Mouse (Mus musculus) heart, adult 2 months (tissue): Measurements from ENCODE around the gene Atp4b.

Experiments
- CTCF ChIP-seq: fragments of 200-600 bp; IDR thresholded peaks from 2 replicates; pipeline ENCODE4 v1.8.1; 2022; ENCODE audit warnings: antibody characterized with exemption, mild to moderate bottlenecking, moderate library complexity
- EP300 ChIP-seq: fragments of 200-500 bp; IDR thresholded peaks from 2 replicates; pipeline ENCODE4 v1.6.1; 2011; ENCODE audit warnings: low read depth, low read length, control low read depth; ENCODE audit not compliant: insufficient read depth
- POLR2A ChIP-seq: fragments of 200-500 bp; IDR thresholded peaks from 2 replicates; pipeline ENCODE4 v1.6.1; 2011; ENCODE audit warnings: mild to moderate bottlenecking, low read depth, low read length, control low read depth; ENCODE audit not compliant: insufficient read depth

DNA sequence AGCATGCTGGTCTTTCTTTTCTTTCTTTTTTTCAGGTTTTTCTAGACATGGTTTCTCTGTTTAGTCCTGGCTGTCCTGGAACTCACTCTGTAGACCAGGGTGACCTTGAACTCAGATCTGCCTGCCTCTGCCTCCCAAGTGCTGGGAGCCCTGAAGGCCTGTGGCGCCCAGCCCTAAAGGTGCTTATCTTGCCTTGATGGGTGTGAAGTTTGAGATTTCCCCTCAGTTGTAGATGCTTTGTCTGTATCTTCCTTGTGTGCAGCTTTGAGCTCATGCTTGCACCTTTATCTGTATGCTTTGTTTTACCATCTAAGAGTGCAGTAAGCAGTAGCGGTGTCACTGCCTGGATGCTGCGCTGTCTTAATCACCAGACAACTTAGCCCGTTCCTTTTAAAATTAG is 53.5 kb downstream of the Atp4b start:
- TF ChIP-seq CTCF (no peak), POLR2A (no peak), EP300 (no peak)
